Mouse (Mus musculus) cerebellum, postnatal 36 days (tissue): ENCODE results near the gene Igdcc4.
A peak's percentile ranks its signal among the peaks of the same experiment; 100 is the strongest.

ENCODE experiments used
- DNase-seq, 2 experiments: peaks; one replicate each; pipeline ENCODE4 v3.0.0; 2021 to 2022; ENCODE audit warnings: mixed read lengths in 2 of 2

Gene Igdcc4

DNA sequence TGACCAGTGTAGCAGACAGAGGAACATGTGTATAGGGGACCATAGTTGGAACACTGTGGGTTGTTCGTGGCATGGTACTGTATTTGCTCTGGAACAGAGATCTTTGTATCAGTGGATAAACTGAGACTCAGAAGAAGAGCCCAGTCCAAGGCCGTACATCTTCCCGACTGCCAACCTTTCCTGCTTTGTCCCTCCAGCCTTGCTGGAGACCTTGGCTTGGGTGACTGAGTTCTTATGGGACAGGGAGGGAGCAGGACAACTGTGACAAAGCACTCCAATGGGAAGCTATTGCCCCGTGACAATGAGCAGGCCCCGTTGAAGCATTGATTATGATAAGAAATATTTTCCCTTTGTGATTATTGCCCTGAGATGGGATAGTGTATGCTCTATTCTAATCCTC lies 10.4 kb downstream of the Igdcc4 start:
- no peak for DNase-seq

DNA sequence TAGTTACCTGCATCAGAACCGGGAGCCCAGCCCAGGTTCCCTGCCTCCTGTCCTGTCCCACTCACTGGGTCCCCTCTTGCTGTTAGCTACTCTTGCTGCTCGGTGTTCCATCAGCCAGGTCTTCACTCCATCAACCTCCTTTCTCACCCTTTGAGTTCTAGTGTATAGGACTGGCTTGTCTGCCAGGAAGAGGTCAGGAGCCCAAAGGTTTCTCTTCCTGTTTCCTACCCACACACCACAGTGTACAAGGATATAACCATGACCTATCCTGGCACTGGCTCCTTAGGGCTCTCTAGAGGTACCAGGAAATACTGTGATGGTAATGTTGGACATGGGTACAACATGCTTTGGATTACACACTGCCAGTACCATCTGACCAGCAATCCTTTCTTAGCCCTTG lies 12.4 kb downstream of the Igdcc4 start:
- no peak for DNase-seq

GRCm38 (mm10) chr9:65115891-65116290 lies 14.6 kb downstream of the Igdcc4 start:
- no peak for DNase-seq

GRCm38 (mm10) chr9:65117516-65117915 lies 16.2 kb downstream of the Igdcc4 start:
- no peak for DNase-seq

DNA sequence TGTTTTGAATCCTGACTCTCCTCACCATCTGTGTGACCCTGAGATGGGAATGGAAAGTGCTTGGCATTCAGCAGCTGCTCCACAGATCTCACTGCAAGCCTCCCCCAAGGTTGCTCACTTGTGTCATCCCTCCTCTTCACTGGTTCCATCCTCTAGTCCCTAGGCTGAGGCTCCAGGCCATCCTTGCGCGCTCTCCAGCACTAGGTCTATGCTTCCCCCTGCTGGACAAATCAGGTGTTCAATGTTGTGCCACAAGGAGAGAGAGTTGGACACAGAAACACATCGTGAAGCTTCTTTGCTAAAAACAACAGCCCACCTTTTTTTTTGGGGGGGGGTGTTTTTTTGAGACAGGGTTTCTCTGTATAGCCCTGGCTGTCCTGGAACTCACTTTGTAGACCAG lies 19.6 kb downstream of the Igdcc4 start:
- DNase-seq, result peak; percentile 66 to 77

DNA sequence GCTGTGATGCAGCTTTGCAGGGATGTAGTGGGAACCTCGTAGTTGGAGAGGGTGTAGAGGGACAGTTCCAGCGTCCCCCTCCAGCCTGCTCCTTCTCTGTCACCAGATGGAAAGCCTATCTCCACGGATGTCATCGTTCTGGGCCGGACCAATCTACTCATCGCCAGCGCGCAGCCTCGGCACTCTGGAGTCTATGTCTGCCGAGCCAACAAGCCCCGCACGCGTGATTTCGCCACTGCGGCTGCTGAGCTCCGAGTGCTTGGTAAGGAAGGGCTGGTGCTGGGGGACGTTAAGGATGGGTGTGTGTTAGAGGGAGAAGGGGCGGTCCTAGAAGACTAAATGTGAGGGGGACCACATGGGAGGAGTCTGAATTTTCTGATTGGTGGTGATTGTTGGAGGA lies 21.3 kb downstream of the Igdcc4 start:
- no peak for DNase-seq

- DNase-seq, result peak; percentile 49 to 61
These were observed 22.4 kb downstream of the Igdcc4 start for GRCm38 (mm10) chr9:65123552-65124168.

GRCm38 (mm10) chr9:65128123-65128815 lies 27.0 kb downstream of the Igdcc4 start:
- no peak for DNase-seq

DNA sequence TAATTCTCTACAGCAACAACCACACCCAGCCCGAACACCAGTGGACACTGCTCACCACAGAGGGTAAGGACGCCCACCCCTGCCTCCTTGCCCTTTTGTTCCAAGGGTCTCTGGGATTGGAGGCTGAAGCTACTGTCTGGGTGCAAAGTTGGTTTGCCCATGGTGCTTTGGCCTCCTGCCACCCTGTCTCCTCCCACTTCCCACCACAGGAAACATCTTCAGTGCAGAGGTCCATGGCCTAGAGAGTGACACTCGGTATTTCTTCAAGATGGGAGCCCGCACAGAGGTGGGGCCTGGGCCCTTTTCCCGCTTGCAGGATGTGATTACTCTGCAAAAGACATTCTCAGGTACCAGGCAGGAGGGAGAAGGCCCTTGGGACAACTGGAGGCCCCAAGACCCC lies 30.4 kb downstream of the Igdcc4 start:
- DNase-seq, result no peak

DNA sequence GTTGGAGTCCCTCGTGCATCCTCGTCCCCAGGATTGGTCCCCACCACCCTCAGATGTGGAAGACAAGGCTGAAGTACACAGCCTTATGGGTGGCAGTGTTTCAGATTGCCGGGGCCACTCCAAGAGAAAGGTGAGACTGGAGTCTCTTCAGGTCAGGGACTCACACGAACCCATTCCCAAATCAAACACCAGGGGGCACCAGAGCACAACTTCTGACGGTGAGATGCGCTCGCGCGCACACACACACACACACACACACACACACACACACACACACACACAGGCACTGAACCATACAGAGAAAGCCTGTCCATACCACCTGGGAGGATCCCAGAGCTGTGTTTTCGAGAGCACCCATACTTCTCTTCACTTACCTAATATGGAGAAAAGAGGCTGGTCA lies 32.5 kb downstream of the Igdcc4 start:
- peak; percentile 85 to 87 for DNase-seq

DNA sequence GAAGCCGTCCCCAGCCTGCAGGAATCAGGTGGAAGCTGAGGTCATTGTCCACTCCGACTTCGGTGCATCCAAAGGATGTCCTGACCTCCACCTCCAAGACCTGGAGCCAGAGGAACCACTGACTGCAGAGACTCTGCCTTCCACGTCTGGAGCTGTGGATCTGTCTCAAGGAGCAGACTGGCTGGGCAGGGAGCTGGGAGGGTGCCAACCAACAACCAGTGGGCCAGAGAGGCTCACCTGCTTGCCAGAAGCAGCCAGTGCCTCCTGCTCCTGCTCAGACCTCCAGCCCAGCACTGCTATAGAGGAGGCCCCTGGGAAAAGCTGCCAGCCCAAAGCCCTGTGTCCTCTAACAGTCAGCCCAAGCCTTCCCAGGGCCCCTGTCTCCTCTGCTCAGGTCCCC lies 33.8 kb downstream of the Igdcc4 start:
- DNase-seq, result peak in 1 of 2 experiments; percentile 10

GRCm38 (mm10) chr9:65140491-65140890 lies 39.2 kb downstream of the Igdcc4 start:
- DNase-seq, result no peak

- DNase-seq, result peak; percentile 25 to 26
These were observed 39.6 kb downstream of the Igdcc4 start, which contains the start of gene Igdcc3 for GRCm38 (mm10) chr9:65140936-65141305. Gene Igdcc3 (plus strand): TSS chr9:65141189.

GRCm38 (mm10) chr9:65141306-65141975 lies 40.2 kb downstream of the Igdcc4 start:
- peak; percentile 31 to 36 for DNase-seq

DNA sequence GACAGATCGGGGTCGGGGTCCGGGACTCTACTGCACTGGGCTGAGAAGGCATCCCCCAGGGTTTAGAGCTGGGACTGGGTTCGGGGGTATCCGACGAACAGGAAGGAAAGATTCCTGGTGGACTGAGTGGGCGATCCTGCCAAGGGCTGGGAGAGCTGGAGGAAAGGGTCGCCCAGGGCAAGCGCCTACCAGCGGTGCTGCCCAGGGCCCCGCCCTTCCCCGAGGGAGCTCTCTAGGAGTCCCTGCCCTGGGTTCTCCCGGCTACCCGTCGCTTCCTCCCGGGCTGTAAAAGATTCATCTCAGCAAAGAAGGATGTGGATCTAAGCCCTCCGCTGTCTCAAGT lies 40.7 kb downstream of the Igdcc4 start:
- peak in 1 of 2 experiments; percentile 11 for DNase-seq

DNA sequence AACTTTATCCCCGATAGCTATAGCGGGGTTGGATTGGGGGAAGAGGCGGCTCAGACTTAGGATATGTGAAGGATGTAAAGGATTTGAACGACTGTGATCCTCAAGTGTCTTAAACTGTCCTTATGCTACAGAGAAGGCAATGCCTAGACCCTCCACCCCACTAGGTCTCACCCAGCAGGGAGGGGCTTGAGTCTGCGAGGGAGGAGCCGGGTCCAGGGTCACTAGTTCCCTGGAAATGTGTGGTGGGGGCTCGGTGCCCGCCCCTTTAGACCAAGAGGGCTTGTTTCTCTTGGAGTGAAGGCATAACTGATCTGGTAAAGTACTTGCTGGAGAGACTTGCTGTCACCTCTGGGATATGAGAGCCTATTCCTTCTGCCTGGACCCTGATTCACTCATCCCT lies 41.1 kb downstream of the Igdcc4 start:
- DNase-seq, result no peak

- no peak for DNase-seq
These were observed 44.7 kb downstream of the Igdcc4 start for GRCm38 (mm10) chr9:65146001-65146400.

GRCm38 (mm10) chr9:65148507-65148906 lies 47.2 kb downstream of the Igdcc4 start:
- no peak for DNase-seq

GRCm38 (mm10) chr9:65152711-65153330 lies 51.5 kb downstream of the Igdcc4 start:
- DNase-seq, result no peak

DNA sequence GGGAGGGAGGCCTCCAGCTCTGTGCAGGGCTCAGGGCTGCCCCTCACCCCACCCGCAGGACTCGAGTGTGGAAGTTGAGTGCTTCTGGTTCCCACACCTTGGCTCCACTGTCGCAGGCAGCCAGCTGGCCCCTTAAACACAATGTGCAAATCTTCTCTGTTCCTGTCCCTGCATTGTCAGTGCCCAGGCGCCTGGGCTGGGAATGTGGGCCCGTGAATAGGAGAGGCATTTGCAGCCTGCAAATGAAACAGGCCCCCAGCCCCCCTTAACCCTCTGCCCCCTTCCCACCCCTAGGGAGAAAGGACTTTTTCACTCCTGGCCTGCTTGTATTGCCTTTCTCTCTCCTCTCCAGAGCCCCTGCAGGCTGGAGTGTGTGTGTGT lies 52.0 kb downstream of the Igdcc4 start:
- DNase-seq, result no peak

DNA sequence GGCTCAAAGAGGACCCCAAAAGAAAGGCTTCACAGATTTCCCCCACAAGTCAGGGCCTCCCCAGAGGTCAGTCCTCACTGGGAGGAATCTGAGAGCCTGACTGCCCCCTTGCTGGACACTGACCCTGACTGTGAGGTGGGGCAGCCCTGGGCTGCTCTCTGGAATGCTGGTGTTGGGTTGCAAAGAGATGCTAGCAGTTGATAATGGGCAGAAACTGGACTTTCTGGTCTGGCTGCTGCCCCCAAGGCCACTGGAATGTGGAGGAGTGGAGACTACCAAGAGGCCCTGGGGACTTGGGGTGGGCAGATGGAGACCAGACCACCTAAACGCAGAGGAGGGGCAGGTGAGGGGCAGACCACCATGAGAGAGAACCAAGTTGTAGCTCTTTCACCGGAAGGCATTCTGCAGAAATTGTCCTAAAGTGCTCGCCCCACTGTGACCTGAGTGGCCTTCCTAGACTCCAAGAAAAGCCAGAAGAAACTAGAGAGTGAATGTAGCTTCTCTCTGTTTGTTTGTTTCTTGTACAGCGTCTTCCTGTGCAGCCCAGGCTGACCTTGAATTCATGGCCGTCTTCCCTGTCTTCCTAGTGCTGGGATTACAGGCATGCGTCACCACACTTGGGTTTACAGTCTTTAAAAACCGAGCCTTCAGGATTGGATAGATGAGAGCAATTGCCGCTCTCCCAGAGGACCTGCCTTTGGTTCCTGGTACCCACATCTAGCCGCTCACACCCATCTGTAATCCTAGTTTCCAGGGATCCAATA lies 53.6 kb downstream of the Igdcc4 start:
- no peak for DNase-seq

GRCm38 (mm10) chr9:65156604-65157003 lies 55.3 kb downstream of the Igdcc4 start:
- DNase-seq, result no peak

DNA sequence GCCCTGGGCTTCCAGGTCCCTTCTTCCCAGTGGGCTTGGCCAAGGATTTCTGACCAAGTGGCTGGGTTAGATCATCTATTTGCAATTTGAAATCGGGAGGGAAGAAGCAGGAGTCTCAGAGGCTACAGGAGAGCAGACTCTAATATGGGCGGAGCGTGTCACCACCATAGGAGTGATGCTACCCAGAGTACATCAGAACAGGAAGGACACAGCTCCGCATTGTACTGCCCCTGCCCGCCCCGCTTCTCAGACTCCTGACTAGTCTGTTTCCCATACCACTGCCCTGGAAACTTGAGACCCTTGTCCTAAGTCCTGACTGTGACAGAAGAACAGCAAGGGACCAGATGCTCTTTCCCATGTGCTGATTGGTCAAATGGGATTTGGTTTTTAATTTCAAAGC lies 56.3 kb downstream of the Igdcc4 start:
- no peak for DNase-seq
